Mouse (Mus musculus): ENCODE data around the gene Zzef1. TPM values are rescaled to one million over a fixed set of nuclear protein-coding genes. Genes with fewer than 3 reads are reported as not detected.

The Zzef1 gene
- polyA plus RNA-seq, 1 experiment from 2014 or later, result 4.2 TPM

DNA sequence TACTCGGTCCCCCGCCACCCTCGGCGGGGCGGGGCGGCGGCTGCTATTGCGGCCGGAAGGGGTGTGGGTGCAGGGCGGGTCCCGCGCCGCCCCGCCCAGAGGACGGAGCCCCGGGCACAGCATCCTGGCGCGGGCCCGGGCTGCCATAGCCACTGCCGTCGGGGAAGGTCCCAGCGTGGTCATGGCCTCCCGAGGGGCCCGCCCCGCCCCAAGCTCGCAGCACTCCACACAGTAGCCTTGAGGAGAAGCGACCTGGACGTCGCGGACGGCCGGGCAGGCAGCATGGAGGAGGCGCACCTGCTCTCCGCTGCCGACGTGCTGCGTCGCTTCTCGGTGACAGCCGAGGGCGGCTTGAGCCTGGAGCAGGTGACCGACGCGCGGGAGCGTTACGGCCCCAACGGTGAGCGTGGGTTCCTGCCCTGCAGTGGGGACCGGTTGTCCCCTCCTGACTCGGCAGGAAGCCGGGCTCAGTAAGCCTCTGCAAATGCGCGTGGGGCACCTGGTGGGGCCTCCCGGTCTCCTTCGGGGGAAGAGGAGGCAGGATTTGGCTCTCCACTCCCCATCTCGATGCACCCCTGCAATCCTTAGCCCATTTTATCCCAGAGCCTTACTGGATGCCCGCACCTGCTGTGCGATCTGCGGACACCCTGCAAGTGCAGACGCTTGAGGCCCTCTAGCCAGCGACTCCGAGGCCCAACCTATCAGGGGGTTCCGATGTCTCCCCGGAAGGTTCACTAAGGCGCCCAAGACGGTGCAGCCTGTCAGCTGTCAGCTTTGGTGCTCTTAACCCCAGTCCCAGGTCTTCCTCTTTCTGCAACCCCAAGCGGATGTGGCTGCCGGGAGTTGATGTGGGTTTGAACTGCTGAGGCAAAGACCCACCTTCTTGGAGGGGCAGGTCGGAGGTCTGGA lies 165.3 kb downstream of the Zzef1 start, which contains the start of gene Atp2a3:
TSS of gene Atp2a3 (plus strand) at position 98 of the 909 bp plus-strand sequence.
- H3K27me3 ChIP-seq (ENCODE audit: control insufficient read depth, insufficient read depth, low read depth, low read length), result peaks cover 20% of the 10 kb centered on the region
- ATAC-seq (ENCODE audit: low read depth), result peak; percentile 70
- WGBS (ENCODE audit: insufficient replicate concordance), result 2% methylated on average over 68 of the region's 70 CpGs

DNA sequence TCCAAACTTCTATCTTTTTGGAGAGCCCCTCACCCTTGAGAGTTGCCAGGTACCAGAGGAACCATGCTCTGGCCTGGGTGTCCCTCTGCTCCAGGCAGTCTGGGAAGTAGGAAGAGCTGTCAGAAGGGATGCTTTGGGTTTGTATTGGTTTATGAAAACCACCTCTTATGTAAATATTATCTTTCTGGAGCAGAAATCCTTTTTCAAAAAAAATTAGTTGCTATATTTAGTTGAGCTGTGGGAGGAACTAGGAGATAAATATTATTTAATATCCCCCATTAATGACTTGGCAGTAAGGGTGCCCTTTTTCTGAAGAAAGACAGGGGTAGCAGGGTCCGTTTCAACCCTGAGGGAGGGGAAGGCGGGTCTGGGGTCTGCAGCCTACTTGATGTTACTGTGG lies 166.4 kb downstream of the Zzef1 start:
- WGBS (ENCODE audit: insufficient replicate concordance), result 39% methylated on average over 2 of the region's 2 CpGs
- Histone ChIP-seq H3K36me3 (ENCODE audit: control insufficient read depth, insufficient read depth) (no peaks in the 10 kb centered on the region), H3K27me3 (ENCODE audit: control insufficient read depth, insufficient read depth, low read depth, low read length) (peaks cover 20% of the 10 kb centered on the region), H3K9ac (ENCODE audit: low read depth, low read length) (no peak overlapping the region), H3K27ac (ENCODE audit: low read length) (no peak overlapping the region), H3K4me2 (ENCODE audit: low read depth, low read length) (peak overlapping the region; percentile 18), H3K4me3 (ENCODE audit: low read depth, low read length) (peak overlapping the region; percentile 56; the same call in 1 of the 2 replicates), H3K9me3 (replicated peaks; ENCODE audit: control insufficient read depth, low read length) (no peaks in the 10 kb centered on the region), H3K4me1 (ENCODE audit: control insufficient read depth, low read depth, low read length) (peaks cover 8% of the 10 kb centered on the region)
- no peak for ATAC-seq (ENCODE audit: low read depth)

More for the DNA sequence above, 165.3 kb downstream of the Zzef1 start, which contains the start of gene Atp2a3:
- peak within 1 kb of the TSS; percentile 56 for H3K4me3 ChIP-seq (ENCODE audit: low read depth, low read length)
- H3K4me1 ChIP-seq (ENCODE audit: control insufficient read depth, low read depth, low read length), result peaks cover 8% of the 10 kb centered on the region
- peak within 1 kb of the TSS; percentile 55 for H3K27ac ChIP-seq (ENCODE audit: low read length)
- no peaks in the 10 kb centered on the region for H3K36me3 ChIP-seq (ENCODE audit: control insufficient read depth, insufficient read depth)
- no peaks in the 10 kb centered on the region for H3K9me3 ChIP-seq (replicated peaks; ENCODE audit: control insufficient read depth, low read length)
- H3K4me2 ChIP-seq (ENCODE audit: low read depth, low read length), result peak within 1 kb of the TSS; percentile 60
- H3K9ac ChIP-seq (ENCODE audit: low read depth, low read length), result peak within 1 kb of the TSS; percentile 48

DNA sequence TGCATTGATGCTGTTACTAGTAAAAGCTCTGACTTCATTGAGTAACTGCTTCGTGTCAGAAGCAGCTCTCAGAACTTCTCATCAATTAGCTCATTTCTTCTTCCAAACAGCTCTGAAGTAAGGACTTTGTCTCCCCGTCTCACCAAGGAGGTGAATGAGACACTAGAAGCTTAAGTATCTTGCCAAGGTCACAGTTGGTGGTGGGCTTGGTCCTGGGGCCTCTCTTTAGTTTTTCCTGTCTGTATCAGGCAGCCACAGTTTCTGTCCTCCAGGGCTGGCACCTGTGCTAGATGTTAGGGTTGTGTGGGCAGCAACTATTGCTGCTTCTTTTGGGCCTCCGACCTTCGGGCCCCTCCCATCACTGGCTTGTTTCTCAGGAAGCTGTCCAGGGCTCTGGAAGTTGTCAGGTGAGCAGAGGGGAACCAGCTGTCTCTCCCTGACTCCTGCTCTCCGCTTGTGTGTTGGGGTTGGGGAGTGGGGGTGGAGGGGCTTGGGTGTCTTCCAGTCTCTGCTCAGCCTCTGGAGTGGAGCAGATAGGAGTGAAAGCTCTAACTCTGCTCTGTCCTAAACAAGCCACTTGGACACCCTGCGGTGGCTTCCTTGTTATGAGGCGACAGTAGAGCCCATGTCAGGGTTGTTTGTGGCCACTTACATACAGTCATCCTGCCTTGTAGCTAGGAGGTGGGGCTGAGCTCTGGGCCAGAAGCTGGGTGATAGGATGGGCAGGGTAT lies 167.2 kb downstream of the Zzef1 start:
- 0 out of 2 replicates have a peak, but pooled peaks have one; percentile 13 for ATAC-seq (ENCODE audit: low read depth)
- Histone ChIP-seq H3K9me3 (replicated peaks; ENCODE audit: control insufficient read depth, low read length) (no peaks in the 10 kb centered on the region), H3K4me3 (ENCODE audit: low read depth, low read length) (peak overlapping the region; percentile 10; the same call in 1 of the 2 replicates), H3K9ac (ENCODE audit: low read depth, low read length) (no peak overlapping the region), H3K27me3 (ENCODE audit: control insufficient read depth, insufficient read depth, low read depth, low read length) (peaks cover 20% of the 10 kb centered on the region), H3K27ac (ENCODE audit: low read length) (0 out of 2 replicates have a peak overlapping the region, but pooled peaks have one; percentile 7), H3K36me3 (ENCODE audit: control insufficient read depth, insufficient read depth) (no peaks in the 10 kb centered on the region), H3K4me2 (ENCODE audit: low read depth, low read length) (peak overlapping the region; percentile 18), H3K4me1 (ENCODE audit: control insufficient read depth, low read depth, low read length) (peaks cover 8% of the 10 kb centered on the region)
- 27% methylated on average over 7 of the region's 7 CpGs for WGBS (ENCODE audit: insufficient replicate concordance)

DNA sequence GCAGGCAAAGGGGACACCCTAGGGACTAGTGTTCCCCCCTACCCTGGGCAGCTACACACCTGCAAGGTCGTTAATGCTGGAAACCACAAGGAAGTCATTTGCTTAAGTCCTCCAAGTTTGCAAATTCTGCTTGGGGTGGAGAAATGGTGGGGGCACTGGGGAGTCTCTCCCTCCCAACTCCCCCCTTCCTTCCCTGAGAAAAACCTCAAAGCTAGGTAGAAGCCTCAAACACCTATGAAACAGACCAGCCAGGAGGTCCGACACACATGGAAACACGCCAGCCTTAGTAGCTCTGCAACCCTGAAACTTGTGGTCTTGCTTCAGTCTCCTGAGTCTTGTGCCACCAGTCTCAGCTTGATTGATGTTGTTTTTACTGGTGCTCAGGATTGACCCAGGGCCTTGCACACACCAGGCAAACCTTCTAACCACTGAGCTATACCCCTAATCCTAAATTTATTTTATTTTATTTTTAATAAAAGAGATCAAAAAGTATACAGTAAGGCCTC lies 167.8 kb downstream of the Zzef1 start:
- H3K4me2 ChIP-seq (ENCODE audit: low read depth, low read length), result peak overlapping the region; percentile 18; the same call in 1 of the 2 replicates
- WGBS (ENCODE audit: insufficient replicate concordance), result 47% methylated on average over 3 of the region's 3 CpGs

DNA sequence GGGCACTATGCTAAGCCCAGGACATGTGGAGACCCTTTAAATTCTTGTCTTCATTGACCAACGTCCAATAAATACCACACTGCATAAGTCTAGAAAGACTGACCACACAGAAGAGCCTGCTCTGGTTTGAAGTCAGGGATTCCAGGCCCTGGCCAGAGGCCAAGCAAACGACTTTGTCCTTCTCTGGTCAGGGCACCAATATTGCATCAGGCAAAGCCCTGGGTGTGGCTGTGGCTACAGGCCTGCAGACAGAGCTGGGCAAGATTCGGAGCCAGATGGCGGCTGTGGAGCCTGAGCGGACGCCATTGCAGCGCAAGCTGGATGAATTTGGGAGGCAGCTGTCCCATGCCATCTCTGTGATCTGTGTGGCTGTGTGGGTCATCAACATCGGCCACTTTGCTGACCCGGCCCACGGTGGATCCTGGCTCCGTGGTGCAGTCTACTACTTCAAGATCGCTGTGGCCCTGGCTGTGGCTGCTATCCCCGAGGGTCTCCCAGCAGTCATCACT lies 179.0 kb downstream of the Zzef1 start:
- Histone ChIP-seq H3K27ac (ENCODE audit: low read length) (no peak overlapping the region), H3K4me3 (ENCODE audit: low read depth, low read length) (no peak overlapping the region), H3K36me3 (ENCODE audit: control insufficient read depth, insufficient read depth) (no peaks in the 10 kb centered on the region), H3K9ac (ENCODE audit: low read depth, low read length) (no peak overlapping the region), H3K27me3 (ENCODE audit: control insufficient read depth, insufficient read depth, low read depth, low read length) (no peaks in the 10 kb centered on the region), H3K9me3 (replicated peaks; ENCODE audit: control insufficient read depth, low read length) (no peaks in the 10 kb centered on the region), H3K4me2 (ENCODE audit: low read depth, low read length) (no peak overlapping the region), H3K4me1 (ENCODE audit: control insufficient read depth, low read depth, low read length) (no peaks in the 10 kb centered on the region)
- ATAC-seq (ENCODE audit: low read depth), result no peak
- 69% methylated on average over 13 of the region's 13 CpGs for WGBS (ENCODE audit: insufficient replicate concordance)

More for the DNA sequence above, 167.8 kb downstream of the Zzef1 start:
- Histone ChIP-seq H3K4me1 (ENCODE audit: control insufficient read depth, low read depth, low read length) (peaks cover 8% of the 10 kb centered on the region), H3K27me3 (ENCODE audit: control insufficient read depth, insufficient read depth, low read depth, low read length) (peaks cover 20% of the 10 kb centered on the region), H3K9ac (ENCODE audit: low read depth, low read length) (no peak overlapping the region), H3K9me3 (replicated peaks; ENCODE audit: control insufficient read depth, low read length) (no peaks in the 10 kb centered on the region), H3K27ac (ENCODE audit: low read length) (no peak overlapping the region), H3K36me3 (ENCODE audit: control insufficient read depth, insufficient read depth) (no peaks in the 10 kb centered on the region), H3K4me3 (ENCODE audit: low read depth, low read length) (0 out of 2 replicates have a peak overlapping the region, but pooled peaks have one; percentile 10)
- ATAC-seq (ENCODE audit: low read depth), result no peak

Small RNAs within 50 kb of the gene (microRNA-seq; reads per million reads assigned to microRNA genes)
- not detected for gene Gm44467

Other genes starting within 250 kb of the Zzef1 start
- gene Spns3, start 245.7 kb upstream of the Zzef1 start, polyA plus RNA-seq (2015; fragmentation: Nextera tagmentation; extraction: Ambion mirVana), result 1.6 TPM in 2 replicates
- 20.9 and 21.8 TPM in 2 replicates for gene Ube2g1, start 188.9 kb upstream of the Zzef1 start, polyA plus RNA-seq (2015; fragmentation: Nextera tagmentation; extraction: Ambion mirVana)
- gene Ankfy1, start 106.2 kb upstream of the Zzef1 start, polyA plus RNA-seq (2015; fragmentation: Nextera tagmentation; extraction: Ambion mirVana), result 11.1 and 11.3 TPM in 2 replicates
- 4.3 and 4.5 TPM in 2 replicates for gene Cyb5d2, start 84 bp upstream of the Zzef1 start, polyA plus RNA-seq (2015; fragmentation: Nextera tagmentation; extraction: Ambion mirVana)
- 10.8 and 13.1 TPM in 2 replicates for gene Atp2a3, start 164.9 kb downstream of the Zzef1 start, polyA plus RNA-seq (2015; fragmentation: Nextera tagmentation; extraction: Ambion mirVana)
- gene P2rx1, start 202.9 kb downstream of the Zzef1 start, polyA plus RNA-seq (2015; fragmentation: Nextera tagmentation; extraction: Ambion mirVana), result 5.5 and 6.6 TPM in 2 replicates
- 0.76 and 0.86 TPM in 2 replicates for gene Camkk1, start 222.8 kb downstream of the Zzef1 start, polyA plus RNA-seq (2015; fragmentation: Nextera tagmentation; extraction: Ambion mirVana)

Data from liver, embryonic 16.5 days (tissue).